Mouse (Mus musculus) liver, adult 2 months (tissue): ENCODE results near the gene Epop.
"Not testable (repeated sequence)": the region's sequence is repeated elsewhere in the genome, so short reads cannot be mapped to it uniquely, and the experiment has no call there.

Experiments
- CTCF ChIP-seq: fragments of 200-500 bp; IDR thresholded peaks from 2 replicates; pipeline ENCODE4 v1.5.1; 2011; ENCODE audit warnings: low read depth, low read length, control low read depth
- POLR2A ChIP-seq: fragments of 200-500 bp; IDR thresholded peaks from 2 replicates; pipeline ENCODE4 v1.6.1; 2011; ENCODE audit warnings: low read length, control low read depth; ENCODE audit not compliant: insufficient read depth; ENCODE audit errors: extremely low read depth

GRCm38 (mm10) chr11:97657967-97658366 lies 28.5 kb upstream of the Epop start:
- not testable (repeated sequence) for TF ChIP-seq CTCF, POLR2A
